Mouse (Mus musculus): ENCODE measurements around the gene Shbg.
"Not testable (repeated sequence)": the region's sequence is repeated elsewhere in the genome, so short reads cannot be mapped to it uniquely, and the experiment has no call there.

Shbg gene

GRCm38 (mm10) chr11:69629802-69630201 is 12.1 kb upstream of the Shbg start:
- DNase-seq (ENCODE audit: low read depth): peak; percentile 80

- DNase-seq (ENCODE audit: low read depth): peak; percentile 90
These were observed 10.6 kb upstream of the Shbg start for GRCm38 (mm10) chr11:69628286-69628685.

GRCm38 (mm10) chr11:69624339-69624738 is 6.6 kb upstream of the Shbg start:
- not testable (repeated sequence) for DNase-seq (ENCODE audit: low read depth)

GRCm38 (mm10) chr11:69623006-69623405 is 5.3 kb upstream of the Shbg start:
- DNase-seq (ENCODE audit: low read depth): no peak

- DNase-seq (ENCODE audit: low read depth): no peak
These were observed 4.7 kb upstream of the Shbg start for GRCm38 (mm10) chr11:69622406-69622805.

- DNase-seq (ENCODE audit: low read depth): no peak
These were observed 4.0 kb upstream of the Shbg start, which contains the start of gene Sat2 for GRCm38 (mm10) chr11:69621571-69622268. Gene Sat2 (plus strand): TSS chr11:69622024.

GRCm38 (mm10) chr11:69620394-69621081 is 2.8 kb upstream of the Shbg start:
- no peak for DNase-seq (ENCODE audit: low read depth)

- DNase-seq (ENCODE audit: low read depth): no peak
These were observed 924 bp downstream of the Shbg start for GRCm38 (mm10) chr11:69616781-69617180.

- not testable (repeated sequence) for DNase-seq (ENCODE audit: low read depth)
These were observed 3.5 kb downstream of the Shbg start for GRCm38 (mm10) chr11:69614257-69614588.

- DNase-seq (ENCODE audit: low read depth): peak; percentile 62
These were observed 4.0 kb downstream of the Shbg start for GRCm38 (mm10) chr11:69613553-69614256.

- DNase-seq (ENCODE audit: low read depth): no peak
These were observed 6.8 kb downstream of the Shbg start for GRCm38 (mm10) chr11:69610899-69611298.

GRCm38 (mm10) chr11:69609416-69609815 is 8.3 kb downstream of the Shbg start:
- DNase-seq (ENCODE audit: low read depth): no peak

- DNase-seq (ENCODE audit: low read depth): no peak
These were observed 9.2 kb downstream of the Shbg start for GRCm38 (mm10) chr11:69608525-69608924.

- DNase-seq (ENCODE audit: low read depth): no peak
These were observed 10.9 kb downstream of the Shbg start for GRCm38 (mm10) chr11:69606832-69607231.

GRCm38 (mm10) chr11:69606491-69606795 is 11.3 kb downstream of the Shbg start:
- no peak for DNase-seq (ENCODE audit: low read depth)

- peak; percentile 88 for DNase-seq (ENCODE audit: low read depth)
These were observed 11.8 kb downstream of the Shbg start, which contains the start of gene Atp1b2 for GRCm38 (mm10) chr11:69605726-69606490. Gene Atp1b2 (minus strand): TSS chr11:69605942.

- peak; percentile 50 for DNase-seq (ENCODE audit: low read depth)
These were observed 12.7 kb downstream of the Shbg start for GRCm38 (mm10) chr11:69604795-69605664.

GRCm38 (mm10) chr11:69604347-69604746 is 13.4 kb downstream of the Shbg start:
- DNase-seq (ENCODE audit: low read depth): no peak

- DNase-seq (ENCODE audit: low read depth): no peak
These were observed 14.2 kb downstream of the Shbg start for GRCm38 (mm10) chr11:69603516-69603915.

- no peak for DNase-seq (ENCODE audit: low read depth)
These were observed 15.9 kb downstream of the Shbg start for GRCm38 (mm10) chr11:69601768-69602167.

GRCm38 (mm10) chr11:69600098-69600497 is 17.6 kb downstream of the Shbg start:
- no peak for DNase-seq (ENCODE audit: low read depth)

All from induced T-regulatory cell, adult 2 months (primary cell).